Mouse (Mus musculus): Measurements from ENCODE around the gene Grin2c.

GRCm38 (mm10) chr11:115295939-115296338, 28.9 kb upstream of the Grin2c start:
- TF ChIP-seq GATA1 (IDR thresholded peaks at IDR 0.05; ENCODE audit: borderline replicate concordance, low read length) (no peak), FLI1 (IDR thresholded peaks at IDR 0.05; ENCODE audit: low read length) (no peak)
